Mouse (Mus musculus) heart, postnatal 14 days (tissue): ENCODE data around the gene Cpt1c. TPM values are rescaled to one million over a fixed set of nuclear protein-coding genes. Genes with fewer than 3 reads are reported as not detected.

Experiments used
- DNase-seq, 2 experiments: peaks; one replicate each; pipeline ENCODE4 v3.0.0; 2021 to 2022
- intact Hi-C: fragments of 180-260 bp; cut with DNase I; formaldehyde crosslinking; loops from one replicate; pipeline ENCODE4 v1.15.1; 2025
- total RNA-seq, 2 experiments: library from RNA; stranded (reverse); gene quantifications; 2 replicates each; pipeline ENCODE4 v1.2.3; 2021

Gene Cpt1c
- total RNA-seq, 2 experiments from 2014 or later: 3.1 to 3.5 TPM

DNA sequence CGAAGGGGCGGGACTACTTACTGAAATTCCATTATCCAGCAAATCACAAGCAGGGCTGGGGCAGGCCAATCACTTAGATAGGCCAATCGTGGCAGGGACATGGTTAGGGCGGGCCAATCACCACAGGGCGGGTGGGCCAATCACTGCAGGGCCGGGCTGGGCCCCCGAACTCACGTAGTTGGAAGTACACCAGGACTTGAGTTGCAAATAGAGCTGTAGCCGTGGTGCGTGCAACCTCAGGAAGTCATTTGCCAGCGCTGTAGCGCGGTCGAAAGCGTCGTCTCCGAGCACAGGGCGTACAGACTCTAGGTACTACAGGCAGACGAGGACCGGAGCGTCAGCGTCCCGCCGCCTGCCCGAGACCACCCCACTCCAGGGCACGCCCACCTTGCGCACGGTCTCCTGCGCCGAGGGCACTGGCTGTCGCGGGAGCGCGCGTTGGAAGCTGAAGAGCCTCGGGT, 4.4 kb downstream of the Cpt1c start:
- intact Hi-C loops: no loop called here

DNA sequence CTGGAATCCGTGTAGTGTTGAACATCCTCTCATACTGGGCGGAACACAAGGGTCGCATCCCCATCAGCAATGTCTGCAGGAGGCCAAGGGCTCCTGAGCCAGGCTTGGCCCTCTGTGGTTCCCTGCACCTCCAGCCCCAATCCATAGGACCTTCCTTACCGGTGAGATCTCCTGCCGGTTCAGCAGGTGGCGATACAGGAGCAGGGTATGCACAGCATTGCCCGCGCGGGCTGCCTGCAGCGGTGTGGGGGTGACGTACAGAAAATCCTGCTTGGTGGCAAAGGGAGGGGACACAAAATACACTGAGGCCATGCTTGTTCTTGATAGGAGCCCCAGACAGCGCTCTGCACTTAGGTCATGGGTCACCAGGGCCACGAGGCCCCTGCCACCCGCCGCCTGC, 8.0 kb downstream of the Cpt1c start:
- intact Hi-C loops: loop anchor here (5.0 kb wide), 1 partner anchor 39 kb away; the partner anchor contains the start of gene Ap2a1

More for the DNA sequence above, 4.4 kb downstream of the Cpt1c start:
- DNase-seq: peak; percentile 77 to 82

DNA sequence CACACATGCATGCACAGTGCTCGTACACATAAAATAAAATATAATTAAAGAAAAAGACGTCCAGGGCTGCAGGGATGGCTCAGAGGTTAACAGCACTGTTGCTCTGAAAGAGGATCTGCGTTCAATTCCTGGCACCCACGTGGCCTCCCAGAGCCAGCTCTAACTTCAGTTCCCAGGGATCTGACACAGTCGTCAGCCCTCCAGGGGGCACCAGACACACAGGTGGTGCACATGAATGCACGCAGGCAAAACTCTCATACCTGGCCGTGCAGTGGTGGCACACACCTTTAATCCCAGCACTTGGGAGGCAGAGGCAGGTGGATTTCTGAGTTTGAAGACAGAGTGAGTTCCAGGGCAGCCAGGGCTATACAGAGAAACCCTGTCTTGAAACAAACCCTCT, 8.7 kb downstream of the Cpt1c start:
- DNase-seq: no peak
- intact Hi-C loops: loop anchor here (5.0 kb wide), 1 partner anchor 39 kb away; the partner anchor contains the start of gene Ap2a1

More for the DNA sequence above, 8.0 kb downstream of the Cpt1c start:
- no peak for DNase-seq

DNA sequence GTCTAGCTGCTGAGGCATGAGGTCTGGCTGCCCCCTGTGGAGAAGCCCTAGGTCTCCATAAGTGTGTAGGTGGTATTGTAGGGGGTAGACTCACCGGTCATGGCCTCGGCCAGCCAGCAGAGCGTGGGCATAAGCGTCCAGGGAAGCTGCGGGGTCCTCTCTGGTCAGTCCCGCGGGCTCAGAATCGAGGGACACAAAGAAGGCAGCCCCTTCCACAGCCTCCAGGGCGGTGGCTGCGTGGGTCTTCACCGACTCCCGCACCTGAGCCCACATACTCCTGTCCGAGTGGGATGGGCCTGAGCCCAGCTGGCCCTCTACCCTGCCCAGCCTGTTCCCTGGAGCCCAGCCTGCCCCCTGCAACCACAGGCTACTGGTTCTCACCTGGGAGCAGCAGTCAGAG, 9.7 kb downstream of the Cpt1c start:
- intact Hi-C loops: loop anchor here (5.0 kb wide), 1 partner anchor 38 kb away; the partner anchor contains the start of gene Ap2a1
- DNase-seq: no peak

DNA sequence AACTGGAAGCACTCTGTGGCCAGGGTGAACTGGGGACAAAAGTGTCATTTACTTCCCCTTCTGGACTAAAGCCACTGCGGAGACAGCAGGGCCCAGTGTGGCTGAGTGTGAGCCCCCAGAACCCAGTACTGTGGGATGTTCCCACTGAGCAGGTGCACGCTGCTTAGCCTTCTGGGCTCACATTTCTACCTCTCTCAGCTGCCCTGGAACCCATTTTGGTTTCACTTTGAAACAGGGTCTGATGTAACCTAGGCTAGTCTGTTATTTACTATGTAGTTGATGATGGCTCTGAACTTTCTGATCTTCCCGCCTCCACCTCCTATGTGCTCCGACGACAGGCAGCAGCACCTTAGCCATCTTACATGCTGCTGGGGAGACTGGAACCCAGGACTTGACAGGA, 11.8 kb downstream of the Cpt1c start:
- intact Hi-C loops: no loop called here
- no peak for DNase-seq

DNA sequence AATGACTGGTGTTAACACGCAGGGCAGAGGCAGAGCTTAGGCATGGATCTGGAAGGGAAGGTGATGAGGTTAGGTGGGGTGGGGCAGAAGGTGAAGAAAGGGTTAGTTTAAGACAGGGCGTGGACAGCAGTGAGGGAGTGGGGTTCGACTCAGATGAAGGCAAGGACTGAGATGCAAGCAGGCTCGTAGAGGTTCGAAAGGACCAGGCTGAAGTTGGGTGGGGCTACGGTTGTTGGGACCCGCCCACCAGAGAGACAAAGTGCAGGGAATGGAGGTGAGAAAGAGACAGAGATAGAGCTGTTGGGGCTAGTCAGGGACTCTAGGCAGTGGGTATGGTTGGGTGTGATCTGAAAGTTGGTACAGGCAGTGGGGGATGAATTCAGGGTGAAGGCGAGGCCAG, 12.3 kb downstream of the Cpt1c start:
- DNase-seq: no peak
- intact Hi-C loops: no loop called here

DNA sequence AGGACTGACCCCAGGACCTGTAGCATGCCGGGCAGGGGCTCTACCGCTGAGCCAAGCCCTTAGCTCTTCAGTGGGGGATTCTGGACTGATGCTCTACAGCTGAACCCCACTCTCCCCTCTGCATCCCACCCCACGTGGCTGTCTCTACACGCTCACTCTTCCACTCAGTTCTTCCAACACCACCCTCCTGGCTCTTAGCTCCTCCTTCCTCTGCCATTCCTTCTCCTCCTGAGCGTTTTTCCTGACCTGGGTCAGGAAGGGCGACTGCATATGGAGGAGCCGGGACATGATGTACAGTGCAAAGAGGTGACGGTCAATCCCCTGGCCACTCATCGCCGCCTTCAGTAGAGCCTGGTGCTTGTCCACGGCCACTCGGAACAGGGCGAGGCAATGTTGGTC, 14.1 kb downstream of the Cpt1c start:
- no peak for DNase-seq
- intact Hi-C loops: no loop called here

DNA sequence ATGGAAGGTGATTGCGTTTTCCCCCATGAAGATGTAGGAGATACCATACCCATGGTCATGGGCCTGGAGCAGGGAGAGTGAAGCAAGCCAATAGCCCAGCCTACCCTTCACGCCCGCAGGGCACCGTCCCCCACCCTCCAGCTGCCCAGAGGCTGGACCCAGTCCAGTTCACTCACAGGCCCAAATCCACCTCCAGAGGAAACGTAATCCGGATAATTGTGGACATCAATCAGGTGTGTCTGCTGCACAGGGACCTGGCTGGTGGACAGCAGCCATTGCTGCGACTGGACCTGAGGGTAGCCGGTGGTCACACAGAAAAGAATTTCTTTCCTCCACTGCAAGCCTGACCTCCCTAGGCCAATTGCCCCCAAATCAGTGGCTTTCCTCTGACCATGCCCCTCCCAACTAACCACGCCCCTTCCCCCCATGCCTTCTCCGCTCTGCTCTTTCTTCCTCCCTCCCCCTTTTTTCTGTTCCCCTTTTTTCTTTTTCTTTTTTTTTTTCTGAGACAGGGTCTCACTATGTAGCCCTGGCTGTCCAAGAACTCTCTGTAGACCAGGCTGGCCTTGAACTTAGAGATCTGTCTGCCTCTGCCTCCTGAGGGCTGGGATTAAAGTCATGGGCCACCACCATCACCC, 14.7 kb downstream of the Cpt1c start:
- no peak for DNase-seq
- intact Hi-C loops: loop anchor here (5.0 to 10.0 kb wide), 2 partner anchors 38 to 235 kb away; no protein-coding TSS in a partner anchor

DNA sequence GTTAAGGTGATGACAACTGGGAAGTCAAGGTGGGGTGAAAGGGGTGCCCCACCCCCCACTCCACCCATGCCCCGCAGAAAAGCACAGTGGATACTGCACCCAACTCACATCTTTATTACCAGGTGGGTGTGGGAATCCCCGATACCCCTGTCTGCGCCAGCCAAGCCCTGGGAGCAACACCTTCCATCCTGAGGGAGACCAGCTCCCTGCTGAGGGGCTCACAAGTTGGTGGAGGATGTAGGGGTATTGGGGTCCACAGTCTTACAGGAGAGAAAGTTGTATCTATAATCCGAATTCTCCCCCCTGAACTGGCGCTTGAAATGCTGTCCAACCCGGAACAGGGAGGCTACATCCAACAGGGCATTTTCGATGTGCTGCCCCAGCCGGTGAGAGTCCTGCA, 15.4 kb downstream of the Cpt1c start:
- intact Hi-C loops: loop anchor here (5.0 to 10.0 kb wide), 2 partner anchors 37 to 234 kb away; no protein-coding TSS in a partner anchor
- no peak for DNase-seq

DNA sequence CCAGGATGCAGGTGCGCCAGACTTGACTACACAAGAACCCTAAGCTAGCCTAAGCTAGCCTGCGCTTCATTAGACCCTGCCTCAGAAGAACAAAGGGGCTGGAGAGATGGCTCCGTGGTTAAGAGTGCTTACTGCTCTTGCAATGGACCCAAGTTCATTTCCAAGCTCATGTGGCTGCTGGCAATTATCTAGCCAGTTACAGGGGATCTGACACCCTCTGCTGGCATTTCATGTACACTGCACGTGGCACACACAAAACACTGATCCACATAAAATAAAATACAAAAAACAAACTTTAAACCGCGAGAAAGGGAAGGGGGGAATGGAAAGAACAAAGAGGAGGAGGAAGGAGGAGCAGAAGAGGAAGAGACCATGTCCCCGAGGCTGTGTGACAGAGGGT, 16.4 kb downstream of the Cpt1c start:
- DNase-seq: peak; percentile 39 to 63
- intact Hi-C loops: loop anchor here (5.0 to 10.0 kb wide), 2 partner anchors 36 to 233 kb away; no protein-coding TSS in a partner anchor

DNA sequence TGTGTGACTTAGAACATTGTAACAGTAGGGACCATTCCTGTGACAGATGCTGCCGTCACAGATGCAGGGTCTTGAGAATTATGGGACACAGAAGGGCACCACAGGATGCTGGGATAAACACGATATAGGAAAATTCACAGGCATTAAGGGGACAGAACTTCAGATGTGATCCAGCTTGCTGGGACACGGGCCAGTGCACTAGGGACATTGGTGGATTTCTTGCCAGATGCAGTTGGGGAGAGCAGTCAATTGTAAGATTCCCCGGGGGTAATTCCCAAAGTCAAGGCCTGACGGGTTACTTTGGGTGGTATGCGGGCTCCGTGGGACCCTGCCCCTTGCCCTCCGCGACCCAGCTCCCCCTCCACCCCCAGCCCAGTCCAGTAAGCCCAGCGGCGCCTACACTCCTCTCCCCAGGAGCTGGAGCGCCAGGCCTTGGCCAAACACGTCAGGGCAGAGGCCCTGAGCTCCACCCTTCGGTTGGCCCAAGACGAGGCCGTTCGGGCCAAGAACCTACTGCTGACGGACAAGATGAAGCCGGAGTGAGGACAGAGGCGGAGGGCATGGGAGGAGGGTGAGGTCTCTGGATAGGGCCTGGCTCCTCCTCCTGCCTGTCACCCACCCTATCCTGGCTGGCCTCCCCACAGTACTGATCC, 17.3 kb downstream of the Cpt1c start:
- DNase-seq: peak; percentile 65 to 71
- intact Hi-C loops: loop anchor here (5.0 to 10.0 kb wide), 2 partner anchors 35 to 233 kb away; no protein-coding TSS in a partner anchor

DNA sequence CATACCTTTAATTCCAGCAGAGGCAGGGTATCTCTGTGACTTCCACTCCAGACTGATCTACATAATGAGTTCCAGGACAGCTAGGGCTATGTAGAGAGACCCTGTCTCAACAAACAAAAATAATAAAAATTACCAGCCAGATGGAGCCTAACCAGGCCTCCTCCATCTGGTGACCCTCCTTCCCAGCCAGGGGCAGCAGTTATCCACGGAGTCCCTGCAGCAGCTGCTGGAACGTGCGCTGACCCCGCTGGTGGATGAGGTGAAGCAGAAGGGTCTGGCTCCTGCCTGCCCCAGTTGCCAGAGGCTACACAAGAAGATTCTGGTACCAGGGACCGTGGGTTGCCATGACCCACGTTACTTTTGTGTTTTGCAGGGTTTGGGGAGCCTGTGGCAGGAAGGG, 18.4 kb downstream of the Cpt1c start:
- no peak for DNase-seq
- intact Hi-C loops: loop anchor here (5.0 to 10.0 kb wide), 2 partner anchors 34 to 231 kb away; no protein-coding TSS in a partner anchor

DNA sequence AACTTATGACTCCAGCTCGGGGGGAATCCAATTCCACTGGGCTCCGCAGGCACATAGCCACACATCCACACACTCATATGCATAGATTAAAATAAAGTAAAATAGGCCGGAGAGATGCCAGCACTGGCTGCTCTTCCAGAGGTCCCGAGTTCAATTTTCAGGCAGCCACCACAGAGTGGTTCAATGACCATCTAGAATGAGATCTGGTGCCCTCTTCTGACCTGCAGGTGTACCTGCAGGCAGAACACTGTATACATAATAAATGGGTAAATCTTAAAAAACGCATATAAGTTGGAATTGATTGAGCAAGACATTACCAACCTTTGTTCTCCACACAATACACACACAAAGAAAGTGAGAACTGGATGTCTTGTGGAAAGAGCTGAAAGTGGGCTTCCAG, 19.0 kb downstream of the Cpt1c start:
- DNase-seq: no peak
- intact Hi-C loops: loop anchor here (5.0 to 10.0 kb wide), 2 partner anchors 33 to 231 kb away; no protein-coding TSS in a partner anchor

DNA sequence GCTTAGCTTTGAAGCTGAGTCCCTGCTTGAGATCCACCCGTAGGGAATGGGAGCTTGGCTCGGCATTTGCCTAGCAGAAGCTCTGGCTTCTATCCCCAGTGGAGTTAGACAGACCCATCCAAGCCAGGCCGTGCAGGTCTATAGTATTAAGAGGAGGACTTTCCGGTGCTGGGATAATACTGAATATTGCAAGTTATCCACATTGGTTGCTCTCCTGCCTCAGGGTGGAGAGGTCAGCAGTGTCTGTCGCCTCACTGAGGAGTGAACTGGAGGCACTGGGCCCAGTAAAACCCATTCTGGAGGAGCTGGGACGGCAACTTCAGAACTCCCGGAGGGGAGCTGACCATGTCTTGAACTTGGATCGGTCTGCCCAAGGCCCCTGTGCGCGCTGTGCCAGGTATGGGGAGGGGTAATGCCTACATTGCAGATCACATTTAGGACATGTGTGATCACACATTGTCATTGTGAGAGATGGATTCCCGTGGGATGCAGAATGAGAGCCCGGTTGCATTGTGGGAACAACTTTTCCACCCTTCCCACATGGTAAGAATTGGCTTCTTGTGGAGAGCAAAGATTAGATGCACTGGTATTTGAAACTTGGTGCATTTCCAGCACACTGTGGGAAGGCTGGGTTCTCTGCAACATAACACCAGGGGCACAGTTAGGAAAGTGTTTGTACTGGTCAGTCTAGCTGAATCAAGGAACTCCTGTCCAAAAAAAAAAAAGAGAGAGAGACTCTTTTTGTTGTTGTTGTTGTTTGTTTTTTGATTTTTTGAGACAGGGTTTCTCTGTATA, 20.4 kb downstream of the Cpt1c start:
- peak in 1 of 2 experiments; percentile 1 for DNase-seq
- intact Hi-C loops: loop anchor here (5.0 to 10.0 kb wide), 2 partner anchors 57 to 229 kb away; partner anchors contain the start of gene Fuz

DNA sequence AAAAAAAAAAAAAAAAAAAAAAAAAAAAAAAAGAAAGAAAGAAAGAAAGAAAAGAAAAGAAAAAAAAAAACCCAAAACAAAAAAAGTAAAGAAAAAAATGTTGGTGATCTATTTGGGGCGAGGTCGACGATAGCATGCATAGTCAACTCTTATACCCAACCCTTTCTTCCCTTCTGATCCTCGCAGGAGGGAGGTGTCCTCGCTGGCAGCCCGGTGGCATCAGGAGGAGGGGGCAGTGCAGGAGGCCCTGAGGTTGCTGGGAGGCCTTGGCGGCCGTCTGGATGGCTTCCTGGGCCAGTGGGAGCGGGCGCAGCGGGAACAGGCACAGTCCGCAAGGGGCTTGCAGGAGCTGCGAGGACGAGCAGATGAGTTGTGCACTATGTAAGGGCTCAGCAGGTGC, 21.1 kb downstream of the Cpt1c start:
- DNase-seq: no peak
- intact Hi-C loops: loop anchor here (5.0 to 10.0 kb wide), 2 partner anchors 56 to 229 kb away; partner anchors contain the start of gene Fuz

DNA sequence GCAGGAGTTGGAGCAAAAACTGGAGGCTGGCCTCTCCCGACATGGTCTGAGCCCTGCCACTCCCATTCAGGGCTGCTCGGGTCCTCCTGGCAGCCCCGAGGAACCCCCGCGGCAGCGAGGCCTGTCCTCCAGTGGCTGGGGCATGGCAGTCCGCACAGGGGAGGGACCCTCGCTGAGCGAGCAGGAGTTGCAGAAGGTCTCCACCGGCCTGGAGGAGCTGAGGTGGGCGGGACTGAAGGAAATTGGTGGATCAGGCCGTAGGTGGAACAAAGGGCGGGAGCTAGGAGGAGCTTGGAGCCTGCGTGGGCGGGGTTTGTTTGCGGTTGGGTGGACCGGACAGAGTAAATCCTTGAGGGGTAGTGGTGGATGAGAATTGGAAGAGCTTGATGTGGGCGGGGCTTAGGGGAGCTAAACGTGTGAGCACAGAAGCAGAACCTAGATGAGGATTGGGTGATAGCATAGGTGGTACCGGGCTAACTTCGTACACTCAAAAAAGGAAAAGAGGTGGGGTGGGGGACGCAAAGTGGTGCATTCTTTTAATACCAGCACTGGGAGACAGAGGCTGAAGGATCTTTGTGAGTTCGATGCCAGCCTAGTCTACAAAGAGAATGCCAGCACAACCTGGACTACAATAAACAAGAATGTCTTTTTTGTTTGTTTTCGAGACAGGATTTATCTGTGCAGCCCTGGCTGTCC, 21.9 kb downstream of the Cpt1c start:
- intact Hi-C loops: loop anchor here (5.0 to 10.0 kb wide), 2 partner anchors 55 to 228 kb away; partner anchors contain the start of gene Fuz
- DNase-seq: peak; percentile 88 to 90

DNA sequence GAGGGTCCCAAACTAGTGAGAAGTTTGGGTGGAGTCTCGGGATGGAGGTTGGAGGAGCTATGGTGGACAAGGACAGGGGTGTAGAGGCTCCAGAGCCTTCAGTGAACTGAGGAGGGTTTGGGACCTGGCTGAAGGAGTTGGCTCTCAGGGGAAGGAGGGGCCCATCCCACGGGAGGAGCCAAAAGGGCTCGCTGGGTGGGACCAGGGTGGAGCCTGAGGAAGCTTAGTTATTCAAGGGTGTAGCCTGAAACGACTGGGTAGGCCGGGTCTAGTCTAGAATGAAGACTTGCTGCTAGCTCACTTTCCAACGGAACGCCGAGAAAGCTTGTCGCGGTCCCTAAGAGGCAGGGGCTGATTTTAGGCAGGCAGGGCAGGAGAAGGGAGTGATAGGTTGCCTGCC, 22.7 kb downstream of the Cpt1c start:
- intact Hi-C loops: loop anchor here (2.0 to 10.0 kb wide), 3 partner anchors 21 to 227 kb away; partner anchors contain the start of gene Fuz
- DNase-seq: peak; percentile 70 to 71

DNA sequence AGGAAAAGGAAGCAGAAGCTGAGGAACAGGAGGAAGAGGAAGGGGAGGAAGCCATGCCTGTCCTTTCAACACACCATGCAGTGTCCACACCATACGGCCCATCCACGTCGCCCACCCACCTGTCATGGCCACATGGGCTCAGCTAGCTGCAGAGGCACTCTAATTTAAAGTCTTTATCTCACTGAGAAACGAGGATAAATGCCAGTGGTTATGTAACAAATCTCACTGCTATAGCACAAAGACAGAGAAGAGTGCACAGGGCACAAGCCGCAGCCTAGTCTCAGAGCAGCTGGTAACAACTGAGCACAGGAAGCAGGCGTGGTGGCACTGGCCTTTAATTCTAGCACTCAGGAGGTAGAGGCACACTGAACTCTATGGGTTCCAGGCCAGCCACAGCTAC, 24.7 kb downstream of the Cpt1c start:
- intact Hi-C loops: loop anchor here (2.0 to 10.0 kb wide), 3 partner anchors 19 to 225 kb away; partner anchors contain the start of gene Fuz
- DNase-seq: no peak

DNA sequence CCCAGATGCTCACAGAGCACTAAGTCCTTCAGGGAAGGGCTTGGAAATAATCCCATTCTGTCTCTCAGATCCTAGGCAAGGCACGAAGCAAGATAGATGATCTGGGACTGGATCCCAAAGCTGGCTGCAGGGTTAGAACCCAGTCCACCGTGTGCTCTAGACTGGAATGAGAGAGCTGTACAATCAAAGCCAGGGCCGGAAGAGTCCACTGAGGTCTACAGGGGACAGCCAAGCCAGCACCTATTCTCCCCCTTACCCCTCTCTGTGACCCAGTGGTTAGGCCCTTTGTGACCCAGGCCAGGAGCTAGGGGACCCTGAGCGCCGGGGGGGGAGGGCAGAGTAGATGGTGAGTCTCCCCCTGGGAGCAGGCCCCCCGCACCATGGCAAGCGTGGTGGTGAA, 31.7 kb downstream of the Cpt1c start, which contains the start of gene Tsks:
Gene Tsks, plus strand, starts transcription at position 301 of the 400 bp plus-strand sequence.
- intact Hi-C loops: no loop called here
- no peak for DNase-seq
